Comparison of ENCODE assay signal across 8 mouse cellular contexts in genomic region chr4:139380775-139381451, GRCm38 (mm10). TPM values are rescaled to one million over a fixed set of nuclear protein-coding genes. Genes with fewer than 3 reads are reported as not detected.
DNase-seq lines count a peak whose midpoint lies in the region; ATAC-seq lines count a peak whose summit lies in the region.

No protein-coding gene starts in this region.

- 0 out of 2 replicates have a peak overlapping the region, but pooled peaks have one; percentile 35 for H3K27ac ChIP-seq in embryonic facial prominence, embryonic 11.5 days (replicated peaks; ENCODE audit: low read depth, low read length)

- no peaks in the 10 kb centered on the region for H3K36me3 ChIP-seq in embryonic facial prominence, embryonic 11.5 days (replicated peaks; ENCODE audit: control insufficient read depth, insufficient read depth, low read depth, low read length)

- H3K9ac ChIP-seq in embryonic facial prominence, embryonic 11.5 days (replicated peaks; ENCODE audit: low read length) = peak overlapping the region; percentile 80

- peak; percentile 33 for DNase-seq in embryo, embryonic 10 days (ENCODE audit: low spot score)
- DNase-seq in embryo, embryonic 9.5 days (ENCODE audit: extremely low spot score) = no peak
- DNase-seq in 416B (ENCODE audit: low read depth) = peak; percentile 81
- DNase-seq in embryonic facial prominence, embryonic 11.5 days (ENCODE audit: low spot score) = no peak
- DNase-seq in induced T-regulatory cell, adult 2 months (ENCODE audit: low read depth) = peak; percentile 62
- peak; percentile 60 for DNase-seq in testis, postnatal 10 days (ENCODE audit: low spot score)
- DNase-seq in Muller cell, postnatal 12 days (ENCODE audit: inconsistent ontology term) = no peak

- no peaks in the 10 kb centered on the region for H3K9me3 ChIP-seq in embryonic facial prominence, embryonic 11.5 days (replicated peaks; ENCODE audit: control insufficient read depth, low read length)

- no peaks in the 10 kb centered on the region for H3K27me3 ChIP-seq in embryonic facial prominence, embryonic 11.5 days (ENCODE audit: control insufficient read depth, insufficient read depth, low read length)

- no peaks in the 10 kb centered on the region; the same call in 1 of the 2 replicates for H3K4me1 ChIP-seq in embryonic facial prominence, embryonic 11.5 days (ENCODE audit: control insufficient read depth, insufficient read depth, low read length)

- H3K4me2 ChIP-seq in embryonic facial prominence, embryonic 11.5 days (ENCODE audit: low read depth, low read length) = peak overlapping the region; percentile 87

- WGBS in embryonic facial prominence, embryonic 11.5 days = 3% methylated on average over 42 of the region's 44 CpGs

- H3K4me3 ChIP-seq in embryonic facial prominence, embryonic 11.5 days (ENCODE audit: low read depth, low read length) = peak overlapping the region; percentile 93

- no peak; the same call in none of the 2 replicates for ATAC-seq in embryonic facial prominence, embryonic 11.5 days (replicated peaks; ENCODE audit: insufficient number of reproducible peaks, low FRiP score, low TSS enrichment, low read depth)
- ATAC-seq in megakaryocyte, adult 5-6 weeks (ENCODE audit: poor library complexity, severe bottlenecking) = peak; percentile 37

RNA-seq across cellular contexts. Expression of gene Ubr4, which starts 28.5 kb away (rescaled TPM):
- 63.1 and 66.2 TPM in 2 replicates for polyA plus RNA-seq in embryonic facial prominence, embryonic 11.5 days (2014; fragmentation: Nextera tagmentation; extraction: Ambion mirVana)
- total RNA-seq in megakaryocyte, adult 5-6 weeks (2015) = 59.0 and 73.3 TPM in 2 replicates
- total RNA-seq in megakaryocyte, adult 5-6 weeks (2017) = 49.1 and 66.8 TPM in 2 replicates

RNA-seq across cellular contexts. Expression of gene Emc1, which starts 28.5 kb away (rescaled TPM):
- polyA plus RNA-seq in embryonic facial prominence, embryonic 11.5 days (2014; fragmentation: Nextera tagmentation; extraction: Ambion mirVana) = 13.5 and 17.0 TPM in 2 replicates
- 13.0 and 14.5 TPM in 2 replicates for total RNA-seq in megakaryocyte, adult 5-6 weeks (2015)
- total RNA-seq in megakaryocyte, adult 5-6 weeks (2017) = 32.3 and 37.8 TPM in 2 replicates

RNA-seq across cellular contexts. Expression of gene Mrto4, which starts 28.5 kb away (rescaled TPM):
- 145 TPM in 2 replicates for polyA plus RNA-seq in embryonic facial prominence, embryonic 11.5 days (2014; fragmentation: Nextera tagmentation; extraction: Ambion mirVana)
- 47.1 and 52.4 TPM in 2 replicates for total RNA-seq in megakaryocyte, adult 5-6 weeks (2015)
- total RNA-seq in megakaryocyte, adult 5-6 weeks (2017) = 23.7 and 33.9 TPM in 2 replicates

Comparison
In these comparisons a context has a peak if more than half of its experiments do, and no peak if none do; other contexts are left out.
1. DNase-seq: peak in embryo, embryonic 10 days (single experiment), 416B (single experiment), induced T-regulatory cell, adult 2 months (single experiment) and testis, postnatal 10 days (single experiment); none in embryo, embryonic 9.5 days (single experiment), embryonic facial prominence, embryonic 11.5 days (single experiment) and Muller cell, postnatal 12 days (single experiment).